Mouse (Mus musculus) neural tube, embryonic 11.5 days (tissue): ENCODE results near the gene Map1lc3a. TPM values are rescaled to one million over a fixed set of nuclear protein-coding genes. Genes with fewer than 3 reads are reported as not detected.

Source experiments
- ATAC-seq: fragments of 200-750 bp; cut with Nextera tagmentation; 2 replicates; pipeline ENCODE4 v1.8.0; 2017; ENCODE audit warnings: moderate number of reproducible peaks, mild to moderate bottlenecking, moderate TSS enrichment, moderate library complexity; ENCODE audit not compliant: insufficient read depth, low FRiP score, low TSS enrichment
- DNase-seq: peaks from one replicate; pipeline ENCODE4 v3.0.0-alpha.2; 2015; ENCODE audit warnings: low spot score
- H3K27ac ChIP-seq: fragments of 300-500 bp; sonication (generic); 2 replicates; pipeline ENCODE4 v1.5.1; 2014; ENCODE audit warnings: low read depth, mild to moderate bottlenecking, low read length
- H3K27me3 ChIP-seq: fragments of 300-500 bp; sonication (generic); 2 replicates; pipeline ENCODE4 v1.6.1; 2014; ENCODE audit warnings: mild to moderate bottlenecking, low read length, mixed read lengths; ENCODE audit not compliant: control insufficient read depth, insufficient read depth
- H3K36me3 ChIP-seq: fragments of 300-500 bp; sonication (generic); 2 replicates; pipeline ENCODE4 v1.6.1; 2014; ENCODE audit warnings: mild to moderate bottlenecking, low read length, moderate library complexity, mixed read lengths; ENCODE audit not compliant: control insufficient read depth, insufficient read depth
- H3K4me1 ChIP-seq: fragments of 300-500 bp; sonication (generic); 2 replicates; pipeline ENCODE4 v1.6.1; 2014; ENCODE audit warnings: low read length, mixed read lengths; ENCODE audit not compliant: control insufficient read depth, insufficient read depth
- H3K4me2 ChIP-seq: fragments of 300-500 bp; sonication (generic); 2 replicates; pipeline ENCODE4 v1.6.1; 2014; ENCODE audit warnings: low read depth, mild to moderate bottlenecking, moderate library complexity
- H3K4me3 ChIP-seq: fragments of 300-500 bp; sonication (generic); 2 replicates; pipeline ENCODE4 v1.5.1; 2014; ENCODE audit warnings: low read depth, low read length
- H3K9ac ChIP-seq: fragments of 300-500 bp; sonication (generic); 2 replicates; pipeline ENCODE4 v1.6.1; 2014; ENCODE audit warnings: mild to moderate bottlenecking, low read length
- H3K9me3 ChIP-seq: fragments of 300-500 bp; sonication (generic); 2 replicates; pipeline ENCODE4 v1.6.1; 2016; ENCODE audit warnings: low read length; ENCODE audit not compliant: control insufficient read depth
- WGBS: fragments of 180-500 bp; shearing (Covaris S2); extraction: QIAGEN DNeasy Blood & Tissue Kit; methylation state at CpG from one replicate; pipeline ENCODE4 v1.1.7; 2014; 5-methylcytosine and 5-hydroxymethylcytosine counted together
- polyA plus RNA-seq: library from polyadenylated mRNA; unstranded; fragments of >200 nt; fragmentation: Nextera tagmentation; extraction: Ambion mirVana; gene quantifications from 2 replicates; pipeline ENCODE4 v1.2.1, GENCODE M21; 2014

The Map1lc3a gene
- 186 and 191 TPM in 2 replicates for polyA plus RNA-seq

DNA sequence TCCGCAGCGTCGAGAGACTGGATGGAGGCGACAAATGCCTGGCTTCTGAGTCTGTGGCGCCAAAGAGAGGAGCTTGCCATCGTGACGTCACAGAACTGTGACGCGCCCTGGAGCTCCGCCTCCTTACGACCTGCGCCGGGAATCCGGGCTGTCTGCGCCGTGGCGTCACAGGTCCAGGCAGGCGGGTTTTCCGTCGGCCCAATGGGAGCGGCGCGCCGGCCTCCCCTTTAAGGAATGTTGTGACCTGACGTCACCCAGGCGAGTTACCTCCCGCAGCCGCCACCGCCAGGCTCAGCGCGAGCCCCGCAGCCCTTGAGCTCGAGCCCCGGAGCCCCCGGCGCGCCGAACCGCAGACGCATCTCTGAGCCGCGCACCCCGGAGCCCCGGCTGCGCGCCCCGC, at the start of gene Map1lc3a:
Gene Map1lc3a, plus strand, starts transcription at position 103 of the 400 bp plus-strand sequence.
- DNase-seq: peak; percentile 94
- H3K9me3 ChIP-seq: no peaks in the 10 kb centered on the region
- 0 out of 2 replicates have a peak within 1 kb of the TSS, but pooled peaks have one; percentile 20 for H3K27ac ChIP-seq
- under 1% methylated on average over 42 of the region's 47 CpGs for WGBS
- H3K4me3 ChIP-seq: peak within 1 kb of the TSS; percentile 79
- no peaks in the 10 kb centered on the region for H3K27me3 ChIP-seq
- H3K9ac ChIP-seq: peak within 1 kb of the TSS; percentile 86
- peak within 1 kb of the TSS; percentile 76 for H3K4me2 ChIP-seq
- peaks cover 5% of the 10 kb centered on the region; the same call in 1 of the 2 replicates for H3K4me1 ChIP-seq
- ATAC-seq: peak; percentile 93
- H3K36me3 ChIP-seq: no peaks in the 10 kb centered on the region; the same call in 1 of the 2 replicates

DNA sequence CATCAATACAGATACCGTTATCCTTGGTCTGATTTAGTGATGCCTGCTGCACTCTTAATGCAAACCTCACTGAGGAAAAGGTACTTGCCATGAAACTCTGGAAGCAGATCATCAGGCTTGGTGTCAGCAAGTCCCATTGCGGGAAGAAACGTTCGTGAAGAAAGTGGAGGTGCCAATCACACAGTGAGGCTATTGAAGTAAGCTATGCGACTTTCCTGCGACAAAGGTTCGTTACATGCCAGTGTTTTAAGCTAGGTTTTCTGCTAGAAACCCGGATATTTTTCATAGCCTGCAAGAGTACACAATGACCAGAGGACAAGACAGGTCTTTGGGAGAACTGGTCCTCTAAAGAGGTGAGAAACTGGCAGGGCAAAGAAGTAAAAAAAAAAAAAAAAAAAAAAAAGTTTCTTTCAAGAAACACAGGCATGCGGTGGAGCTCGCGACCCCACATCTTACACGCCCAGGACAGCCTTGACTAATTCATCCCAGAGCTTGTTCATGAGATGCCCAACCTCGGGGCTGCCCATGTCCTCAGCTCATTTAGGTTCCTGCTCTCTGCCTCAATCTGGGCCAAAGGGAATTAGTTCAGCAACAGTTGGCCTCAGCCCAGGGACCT, 40.2 kb upstream of the Map1lc3a start:
- H3K9me3 ChIP-seq: no peaks in the 10 kb centered on the region
- no peaks in the 10 kb centered on the region; the same call in 1 of the 2 replicates for H3K36me3 ChIP-seq
- ATAC-seq: peak; percentile 82
- H3K4me1 ChIP-seq: peaks cover 9% of the 10 kb centered on the region
- peak overlapping the region; percentile 87 for H3K9ac ChIP-seq
- peak overlapping the region; percentile 61 for H3K4me2 ChIP-seq
- H3K27me3 ChIP-seq: no peaks in the 10 kb centered on the region
- peak overlapping the region; percentile 68 for H3K4me3 ChIP-seq
- H3K27ac ChIP-seq: peak overlapping the region; percentile 67
- no peak for DNase-seq
- WGBS: 7% methylated on average over 13 of the region's 13 CpGs

- peak within 1 kb of the TSS; percentile 68 for H3K4me3 ChIP-seq
- no peaks in the 10 kb centered on the region for H3K27me3 ChIP-seq
- WGBS: under 1% methylated on average over 50 of the region's 50 CpGs
- no peaks in the 10 kb centered on the region for H3K9me3 ChIP-seq
- H3K36me3 ChIP-seq: no peaks in the 10 kb centered on the region; the same call in 1 of the 2 replicates
- peak within 1 kb of the TSS; percentile 67 for H3K27ac ChIP-seq
- peaks cover 9% of the 10 kb centered on the region for H3K4me1 ChIP-seq
- ATAC-seq (peak; percentile 98), DNase-seq (peak; percentile 98)
- H3K4me2 ChIP-seq: peak within 1 kb of the TSS; percentile 61
- H3K9ac ChIP-seq: peak within 1 kb of the TSS; percentile 87
Observed at GRCm38 (mm10) chr2:155236362-155236992, 39.6 kb upstream of the Map1lc3a start, which contains the start of gene Dynlrb1. Dynlrb1 (plus strand) TSS chr2:155236533.

- H3K9ac ChIP-seq: peak overlapping the region; percentile 87
- H3K9me3 ChIP-seq: no peaks in the 10 kb centered on the region
- no peak overlapping the region for H3K27ac ChIP-seq
- WGBS: 21% methylated on average over 4 of the region's 4 CpGs
- no peaks in the 10 kb centered on the region; the same call in 1 of the 2 replicates for H3K36me3 ChIP-seq
- peaks cover 9% of the 10 kb centered on the region for H3K4me1 ChIP-seq
- ATAC-seq: no peak
- H3K27me3 ChIP-seq: no peaks in the 10 kb centered on the region
- DNase-seq: no peak
- peak overlapping the region; percentile 68 for H3K4me3 ChIP-seq
- peak overlapping the region; percentile 61 for H3K4me2 ChIP-seq
Observed at GRCm38 (mm10) chr2:155237276-155237675, 38.8 kb upstream of the Map1lc3a start.

DNA sequence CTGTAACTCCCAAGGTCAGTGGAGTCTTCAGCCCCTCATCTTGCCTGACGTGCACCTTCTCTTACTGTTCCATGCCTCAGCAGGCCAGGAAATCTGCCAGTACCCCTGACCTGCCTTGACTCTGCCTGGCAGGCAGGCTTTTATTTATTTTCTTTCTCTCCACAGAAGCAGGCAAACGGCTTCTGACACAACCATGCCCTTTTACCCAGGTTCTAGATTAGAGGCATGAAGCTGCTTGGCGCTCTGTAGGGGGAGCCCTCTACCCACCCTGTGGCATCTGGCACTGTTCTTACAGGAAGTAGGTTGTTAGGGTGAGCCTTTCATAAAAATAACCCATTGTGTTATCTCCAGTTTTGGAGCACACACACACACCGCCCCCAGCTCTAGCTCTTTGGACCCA, 35.2 kb upstream of the Map1lc3a start:
- H3K36me3 ChIP-seq: peaks cover 3% of the 10 kb centered on the region; the same call in 1 of the 2 replicates
- no peak overlapping the region for H3K4me2 ChIP-seq
- H3K27me3 ChIP-seq: no peaks in the 10 kb centered on the region

DNA sequence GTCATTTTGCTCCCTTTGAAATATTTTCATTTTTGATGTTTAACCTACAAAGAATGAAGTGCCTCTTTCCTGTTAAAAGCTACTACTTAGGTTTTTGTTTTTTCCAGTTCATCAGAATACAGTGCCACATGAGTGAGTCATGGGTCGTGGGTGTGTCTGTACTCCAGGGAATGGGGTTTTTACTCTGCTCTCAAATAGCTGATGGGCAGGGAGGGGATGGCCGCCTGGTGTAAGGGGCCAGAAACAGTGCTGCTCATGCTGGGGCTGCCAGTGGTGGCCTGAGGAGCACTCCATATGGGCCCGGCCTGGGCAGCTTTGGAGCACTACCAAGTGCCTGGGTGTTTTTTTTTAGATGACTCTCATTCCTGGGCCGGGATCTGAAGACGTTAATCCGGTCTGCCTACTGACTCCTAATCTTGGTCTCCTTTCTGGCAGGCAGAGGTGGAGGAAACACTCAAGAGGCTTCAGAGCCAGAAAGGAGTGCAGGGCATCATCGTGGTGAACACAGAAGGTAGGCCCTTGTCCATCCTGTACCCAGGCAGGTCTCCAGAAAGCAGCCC, 33.7 kb upstream of the Map1lc3a start:
- ATAC-seq: no peak
- Histone ChIP-seq H3K4me3 (no peak overlapping the region), H3K27ac (no peak overlapping the region), H3K4me2 (no peak overlapping the region), H3K36me3 (peaks cover 9% of the 10 kb centered on the region), H3K9me3 (no peaks in the 10 kb centered on the region), H3K27me3 (no peaks in the 10 kb centered on the region), H3K4me1 (peaks cover 6% of the 10 kb centered on the region), H3K9ac (no peak overlapping the region)
- DNase-seq: no peak
- WGBS: 88% methylated on average over 7 of the region's 7 CpGs

More for the DNA sequence above, 35.2 kb upstream of the Map1lc3a start:
- DNase-seq: no peak
- ATAC-seq: no peak
- 90% methylated on average over 4 of the region's 4 CpGs for WGBS
- Histone ChIP-seq H3K4me1 (peaks cover 9% of the 10 kb centered on the region), H3K9ac (no peak overlapping the region), H3K9me3 (no peaks in the 10 kb centered on the region), H3K4me3 (no peak overlapping the region), H3K27ac (no peak overlapping the region)

GRCm38 (mm10) chr2:155246231-155246630, 29.9 kb upstream of the Map1lc3a start:
- no peaks in the 10 kb centered on the region for H3K9me3 ChIP-seq
- H3K4me1 ChIP-seq: no peaks in the 10 kb centered on the region
- H3K4me3 ChIP-seq: no peak overlapping the region
- H3K27me3 ChIP-seq: no peaks in the 10 kb centered on the region
- H3K36me3 ChIP-seq: peaks cover 28% of the 10 kb centered on the region
- WGBS: 95% methylated on average over 4 of the region's 4 CpGs
- ATAC-seq (no peak), DNase-seq (no peak)
- H3K27ac ChIP-seq: no peak overlapping the region
- no peak overlapping the region for H3K4me2 ChIP-seq
- H3K9ac ChIP-seq: no peak overlapping the region

GRCm38 (mm10) chr2:155248206-155248605, 27.9 kb upstream of the Map1lc3a start:
- peaks cover 28% of the 10 kb centered on the region for H3K36me3 ChIP-seq
- H3K27me3 ChIP-seq: no peaks in the 10 kb centered on the region
- DNase-seq (no peak), ATAC-seq (no peak)
- no peak overlapping the region for H3K9ac ChIP-seq
- no peak overlapping the region for H3K27ac ChIP-seq
- 93% methylated on average over 1 of the region's 1 CpGs for WGBS
- no peaks in the 10 kb centered on the region for H3K9me3 ChIP-seq
- no peak overlapping the region for H3K4me2 ChIP-seq
- no peak overlapping the region for H3K4me3 ChIP-seq
- no peaks in the 10 kb centered on the region for H3K4me1 ChIP-seq
